Mouse (Mus musculus): ENCODE measurements around the gene Npm1. TPM values are rescaled to one million over a fixed set of nuclear protein-coding genes. Genes with fewer than 3 reads are reported as not detected.
A peak's percentile ranks its signal among the peaks of the same experiment; 100 is the strongest.

Npm1 gene
- polyA plus RNA-seq, 1 experiment from 2014 or later, result 542 TPM

DNA sequence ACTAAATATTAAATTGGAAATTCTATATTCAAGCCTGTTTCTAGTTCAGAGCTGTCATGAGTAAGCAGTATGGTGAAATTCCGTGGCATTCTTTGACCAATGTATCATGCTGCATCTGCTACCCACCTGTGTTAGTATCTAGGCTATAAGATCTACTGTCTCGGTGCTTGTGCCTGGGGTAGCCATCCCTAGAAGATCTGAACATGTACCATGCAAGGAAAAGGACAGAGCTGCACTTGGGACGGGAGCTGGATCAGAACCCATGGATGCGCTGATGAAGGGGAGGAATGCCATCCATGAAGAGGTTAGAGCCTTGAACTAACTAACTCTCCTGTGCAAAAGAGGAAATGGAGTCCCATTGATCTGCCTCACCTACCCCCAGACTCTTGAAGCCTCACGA lies 24.3 kb downstream of the Npm1 start:
- peaks cover 9% of the 10 kb centered on the region for H3K4me1 ChIP-seq (replicated peaks)
- no peaks in the 10 kb centered on the region for H3K9me3 ChIP-seq
- no peak for ATAC-seq (ENCODE audit: low FRiP score)
- no peak overlapping the region for H3K9ac ChIP-seq
- WGBS, result 93% methylated on average over 5 of the region's 5 CpGs
- no peaks in the 10 kb centered on the region for H3K36me3 ChIP-seq
- no peak overlapping the region for H3K4me2 ChIP-seq
- H3K4me3 ChIP-seq, result no peak overlapping the region
- H3K27ac ChIP-seq, result no peak overlapping the region
- peaks cover 23% of the 10 kb centered on the region for H3K27me3 ChIP-seq

DNA sequence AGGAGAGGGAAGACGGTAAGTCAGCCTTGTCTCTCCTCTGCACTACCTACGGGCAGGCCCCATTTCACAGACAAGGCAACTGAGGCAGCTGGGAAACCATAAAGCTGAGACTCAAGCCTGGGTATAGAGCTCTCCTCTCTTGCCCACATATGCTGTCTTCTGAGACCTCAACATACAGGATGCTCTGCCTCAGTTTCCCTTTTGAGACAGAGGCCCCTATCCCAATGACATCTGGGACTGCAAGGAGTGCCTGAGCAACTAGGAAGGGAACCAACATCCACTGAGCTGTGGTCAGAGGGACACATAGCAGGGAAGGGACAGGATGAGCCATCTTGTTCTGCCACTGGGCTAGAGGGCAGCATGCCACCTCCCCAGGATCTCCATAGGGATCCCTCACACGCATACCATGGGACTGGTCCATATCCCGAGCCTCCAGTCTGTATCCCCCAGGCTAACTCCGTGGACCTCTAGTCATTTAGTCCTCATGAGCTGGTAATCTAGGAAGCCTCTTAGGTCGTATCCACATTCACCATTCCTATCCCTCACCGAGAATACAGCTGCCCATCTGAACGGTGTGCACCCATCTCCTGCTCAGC lies 28.5 kb downstream of the Npm1 start:
- 87% methylated on average over 8 of the region's 8 CpGs for WGBS
- H3K4me3 ChIP-seq, result no peak overlapping the region
- 0 out of 2 replicates have a peak, but pooled peaks cover under 1% of the 10 kb centered on the region for H3K27me3 ChIP-seq
- no peak overlapping the region for H3K9ac ChIP-seq
- H3K4me2 ChIP-seq, result no peak overlapping the region
- ATAC-seq (ENCODE audit: low FRiP score), result no peak
- H3K9me3 ChIP-seq, result no peaks in the 10 kb centered on the region
- H3K36me3 ChIP-seq, result no peaks in the 10 kb centered on the region
- H3K27ac ChIP-seq, result no peak overlapping the region
- peaks cover 21% of the 10 kb centered on the region for H3K4me1 ChIP-seq (replicated peaks)

DNA sequence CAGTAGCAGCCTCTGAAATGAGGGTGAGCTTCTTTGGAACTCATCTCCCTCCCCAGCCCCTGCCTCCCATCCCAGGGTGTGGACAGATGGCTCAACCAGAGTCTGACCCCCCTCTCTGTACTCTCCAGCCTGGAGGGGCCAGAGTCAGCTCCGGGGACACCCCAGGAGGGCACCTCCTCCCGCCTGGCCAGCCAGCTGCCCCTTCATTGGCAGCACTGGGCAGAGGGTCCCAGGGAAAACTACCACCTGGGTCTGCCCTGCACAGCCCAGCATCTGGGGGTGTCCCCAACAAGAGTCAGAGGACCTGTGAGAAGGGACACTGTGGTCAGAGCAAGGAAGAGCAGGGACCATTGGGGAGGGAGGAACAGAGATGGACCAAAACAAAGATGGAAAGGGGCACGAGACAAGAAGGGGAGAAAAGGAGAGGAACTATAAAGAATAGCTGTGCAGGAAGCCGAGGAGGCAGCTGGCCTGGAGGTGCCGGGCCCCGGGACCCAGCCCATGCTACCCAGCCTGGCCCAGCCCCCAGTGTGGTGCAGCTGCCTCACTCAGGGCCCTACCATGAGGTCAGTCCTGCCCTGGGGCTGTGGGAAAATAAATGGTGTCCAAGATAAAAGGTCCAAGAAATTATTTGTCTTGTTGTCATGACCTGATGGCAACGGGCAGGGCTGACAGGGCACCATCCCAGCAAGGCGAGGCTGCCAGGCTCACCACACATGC lies 30.2 kb downstream of the Npm1 start:
- Histone ChIP-seq H3K9me3 (no peaks in the 10 kb centered on the region), H3K9ac (no peak overlapping the region), H3K4me2 (no peak overlapping the region), H3K27ac (no peak overlapping the region), H3K4me1 (replicated peaks) (peaks cover 21% of the 10 kb centered on the region), H3K36me3 (no peaks in the 10 kb centered on the region), H3K4me3 (no peak overlapping the region), H3K27me3 (no peaks in the 10 kb centered on the region)
- 33% methylated on average over 8 of the region's 8 CpGs for WGBS
- ATAC-seq (ENCODE audit: low FRiP score), result peak; percentile 27; the same call in 1 of the 2 replicates

DNA sequence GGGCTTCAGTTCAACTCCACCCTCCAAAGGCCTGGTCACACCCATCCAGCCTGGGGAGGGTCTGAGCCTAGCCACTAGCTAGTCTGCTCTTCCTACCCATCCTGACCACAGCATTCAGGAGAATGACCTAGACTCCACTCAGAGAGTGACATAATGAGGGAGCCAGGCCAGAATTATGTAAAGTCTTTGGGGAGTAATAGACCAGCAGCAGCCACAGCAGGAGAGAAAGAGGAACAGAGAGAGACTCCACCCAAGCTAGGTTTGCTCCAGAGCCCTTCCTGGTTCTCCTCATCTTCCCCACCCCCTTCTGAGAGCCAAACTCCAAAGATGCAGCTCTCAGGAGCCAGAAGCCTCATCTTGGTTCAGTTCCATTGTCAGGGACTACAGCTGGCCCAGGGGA lies 35.9 kb downstream of the Npm1 start:
- no peak overlapping the region for H3K9ac ChIP-seq
- no peaks in the 10 kb centered on the region for H3K36me3 ChIP-seq
- H3K27ac ChIP-seq, result no peak overlapping the region
- H3K4me2 ChIP-seq, result no peak overlapping the region
- H3K4me1 ChIP-seq (replicated peaks), result peaks cover 12% of the 10 kb centered on the region
- no peaks in the 10 kb centered on the region for H3K9me3 ChIP-seq
- no peak for ATAC-seq (ENCODE audit: low FRiP score)
- no peak overlapping the region for H3K4me3 ChIP-seq
- 0 out of 2 replicates have a peak, but pooled peaks cover 8% of the 10 kb centered on the region for H3K27me3 ChIP-seq

DNA sequence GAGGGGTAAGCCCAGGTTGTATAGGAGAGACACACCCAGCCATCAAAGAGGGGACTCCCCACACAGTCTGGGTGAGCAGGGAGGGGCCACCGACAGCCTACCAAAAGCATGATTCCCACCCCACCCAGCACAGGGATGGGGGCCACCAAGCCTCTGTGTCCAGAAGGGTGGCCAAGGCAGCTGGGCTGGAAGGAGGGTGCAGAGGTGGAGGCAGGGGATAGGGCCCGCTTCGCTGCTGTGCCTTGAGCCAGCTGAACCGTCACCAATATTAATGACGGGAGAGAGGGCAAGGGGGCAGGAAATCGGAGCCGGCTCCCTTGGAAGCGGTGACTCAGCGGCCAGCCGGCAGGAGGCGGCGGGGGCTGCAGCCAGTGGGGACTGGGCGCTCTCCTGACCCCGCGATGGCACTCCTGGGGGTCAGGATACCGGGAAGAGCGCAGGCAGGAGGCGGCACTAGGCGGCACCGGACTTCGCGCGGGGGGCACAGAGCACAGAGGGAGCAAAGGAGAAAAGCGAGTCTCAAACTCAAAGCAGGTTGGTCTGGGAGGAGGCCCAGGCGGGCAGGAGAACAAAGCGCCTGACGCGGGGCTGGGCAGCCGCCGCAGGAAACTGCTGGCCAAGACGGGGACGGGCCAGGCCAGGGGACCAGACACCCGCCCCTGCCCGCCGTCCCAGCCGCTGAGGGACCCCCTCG lies 40.3 kb downstream of the Npm1 start:
- H3K4me3 ChIP-seq, result peak overlapping the region; percentile 31
- H3K4me2 ChIP-seq, result peak overlapping the region; percentile 55
- peaks cover 4% of the 10 kb centered on the region; the same call in 1 of the 2 replicates for H3K36me3 ChIP-seq
- peaks cover 8% of the 10 kb centered on the region for H3K4me1 ChIP-seq (replicated peaks)
- H3K9me3 ChIP-seq, result no peaks in the 10 kb centered on the region
- H3K27ac ChIP-seq, result no peak overlapping the region
- 2% methylated on average over 37 of the region's 37 CpGs for WGBS
- peak; percentile 49 for ATAC-seq (ENCODE audit: low FRiP score)
- H3K9ac ChIP-seq, result peak overlapping the region; percentile 61
- 0 out of 2 replicates have a peak, but pooled peaks cover 10% of the 10 kb centered on the region for H3K27me3 ChIP-seq

DNA sequence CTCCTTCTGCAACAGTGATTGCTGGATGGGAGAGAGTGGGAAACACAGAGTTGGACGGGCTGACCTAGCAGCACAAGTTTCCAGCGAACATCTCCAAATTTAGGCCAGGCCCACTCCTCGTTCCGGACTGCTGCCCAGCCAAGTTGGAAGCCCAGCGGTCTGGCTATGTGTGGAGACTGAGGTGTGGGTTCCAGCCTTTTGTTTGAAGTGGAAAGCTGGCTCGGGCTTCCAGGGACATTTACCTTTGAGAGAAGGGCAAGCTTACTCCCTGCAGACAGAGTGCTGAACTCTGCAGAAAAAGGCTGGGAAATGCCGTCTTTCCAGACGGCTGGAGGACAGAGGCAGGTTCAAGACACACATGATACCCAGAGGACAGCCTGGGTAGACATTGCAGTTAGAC lies 43.5 kb downstream of the Npm1 start:
- ATAC-seq (ENCODE audit: low FRiP score), result no peak
- 0 out of 2 replicates have a peak, but pooled peaks cover 7% of the 10 kb centered on the region for H3K27me3 ChIP-seq
- no peak overlapping the region for H3K4me3 ChIP-seq
- H3K4me2 ChIP-seq, result no peak overlapping the region
- no peak overlapping the region for H3K9ac ChIP-seq
- H3K27ac ChIP-seq, result no peak overlapping the region
- peaks cover 8% of the 10 kb centered on the region for H3K4me1 ChIP-seq (replicated peaks)
- H3K9me3 ChIP-seq, result no peaks in the 10 kb centered on the region
- WGBS, result 75% methylated on average over 8 of the region's 8 CpGs
- H3K36me3 ChIP-seq, result peaks cover 9% of the 10 kb centered on the region

DNA sequence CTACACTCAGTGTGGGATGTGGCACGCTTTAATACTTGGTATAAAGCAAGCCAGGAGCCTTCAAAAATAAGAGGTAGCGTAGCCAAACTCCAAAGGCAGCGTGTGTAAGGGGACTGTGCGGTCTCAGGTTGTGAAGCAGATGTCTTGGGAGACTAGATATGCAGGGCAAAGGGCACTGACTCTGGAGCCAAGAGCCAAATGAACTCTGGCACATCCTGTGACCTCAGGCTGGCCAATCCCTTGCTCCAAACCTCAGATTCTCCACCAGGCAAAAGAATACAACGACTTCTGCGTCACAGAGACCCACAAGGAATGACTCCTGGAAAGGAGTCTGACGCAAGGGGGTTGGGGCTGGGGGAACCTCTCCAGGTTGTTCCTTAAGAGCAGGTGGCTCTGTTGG lies 43.9 kb downstream of the Npm1 start:
- WGBS, result 87% methylated on average over 7 of the region's 7 CpGs
- H3K27me3 ChIP-seq, result 0 out of 2 replicates have a peak, but pooled peaks cover 5% of the 10 kb centered on the region
- no peak overlapping the region for H3K4me3 ChIP-seq
- H3K36me3 ChIP-seq, result peaks cover 9% of the 10 kb centered on the region
- H3K27ac ChIP-seq, result no peak overlapping the region
- H3K4me2 ChIP-seq, result no peak overlapping the region
- H3K9me3 ChIP-seq, result no peaks in the 10 kb centered on the region
- H3K9ac ChIP-seq, result no peak overlapping the region
- no peak for ATAC-seq (ENCODE audit: low FRiP score)
- H3K4me1 ChIP-seq (replicated peaks), result peaks cover 8% of the 10 kb centered on the region

DNA sequence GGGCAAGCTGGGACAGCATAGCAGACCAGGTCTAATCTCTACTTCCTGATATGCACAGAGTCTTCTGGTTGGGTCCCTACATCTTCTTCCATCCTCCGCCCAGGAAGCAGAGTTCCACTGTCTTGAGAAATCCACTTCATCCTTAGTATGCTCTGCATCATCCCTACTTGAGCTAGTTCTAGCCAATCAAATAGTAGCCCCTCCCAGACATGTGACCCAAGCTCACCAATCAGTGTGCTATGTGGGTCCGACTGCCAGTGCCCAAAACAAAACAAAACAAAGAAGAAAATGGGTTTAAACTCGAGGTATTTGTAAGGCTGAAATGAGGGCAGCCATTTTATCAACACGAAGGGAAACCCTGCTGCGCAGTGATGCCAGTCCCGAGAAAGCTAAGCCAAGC lies 44.5 kb downstream of the Npm1 start:
- Histone ChIP-seq H3K4me2 (no peak overlapping the region), H3K36me3 (peaks cover 9% of the 10 kb centered on the region), H3K27ac (no peak overlapping the region), H3K4me1 (replicated peaks) (peaks cover 8% of the 10 kb centered on the region), H3K9me3 (no peaks in the 10 kb centered on the region), H3K4me3 (no peak overlapping the region), H3K27me3 (0 out of 2 replicates have a peak, but pooled peaks cover 2% of the 10 kb centered on the region), H3K9ac (no peak overlapping the region)
- 77% methylated on average over 6 of the region's 6 CpGs for WGBS
- no peak for ATAC-seq (ENCODE audit: low FRiP score)

DNA sequence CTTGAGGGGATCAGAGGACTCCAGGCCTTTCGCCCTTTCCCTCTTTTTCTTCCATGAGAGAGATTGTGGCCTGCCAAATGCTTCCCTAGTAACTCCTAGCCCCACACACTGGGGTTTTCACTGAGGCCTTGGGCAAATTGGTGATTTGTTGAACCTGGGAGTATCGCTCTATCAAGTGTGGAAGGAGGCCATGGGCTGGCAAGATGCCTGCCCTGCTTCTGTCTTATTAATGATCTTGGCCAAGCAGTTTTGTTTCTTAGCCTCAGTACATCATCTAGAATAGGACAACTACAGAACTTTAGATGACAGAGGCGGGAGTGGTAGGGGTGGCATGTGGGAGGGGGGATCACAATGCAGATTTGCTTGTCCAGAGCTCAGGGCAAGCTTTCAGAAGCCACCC lies 47.2 kb downstream of the Npm1 start:
- no peak overlapping the region for H3K9ac ChIP-seq
- WGBS, result 88% methylated on average over 3 of the region's 3 CpGs
- no peak overlapping the region for H3K4me2 ChIP-seq
- no peak for ATAC-seq (ENCODE audit: low FRiP score)
- no peaks in the 10 kb centered on the region for H3K4me1 ChIP-seq (replicated peaks)
- no peaks in the 10 kb centered on the region for H3K27me3 ChIP-seq
- peaks cover 9% of the 10 kb centered on the region for H3K36me3 ChIP-seq
- no peak overlapping the region for H3K27ac ChIP-seq
- H3K9me3 ChIP-seq, result no peaks in the 10 kb centered on the region
- no peak overlapping the region for H3K4me3 ChIP-seq

DNA sequence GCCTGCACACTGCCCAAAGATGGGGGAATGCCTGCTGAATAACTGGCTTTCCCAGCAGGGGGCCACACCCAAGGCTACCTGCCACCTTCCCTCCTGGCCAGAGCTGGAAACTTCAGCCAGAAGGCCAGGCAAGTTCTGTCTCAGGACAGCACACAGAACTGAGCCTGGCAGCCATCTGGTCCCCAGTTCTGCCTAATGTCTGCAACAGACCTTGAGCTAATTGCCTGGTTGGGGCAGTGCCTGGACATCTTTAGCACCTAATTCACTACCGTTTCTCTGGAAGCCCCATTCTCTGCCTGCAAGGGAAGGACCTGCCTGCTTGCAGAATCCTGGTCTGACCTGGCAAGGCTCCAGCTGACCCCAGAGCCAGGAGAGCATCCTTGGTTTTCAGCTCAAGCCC lies 50.6 kb downstream of the Npm1 start:
- Histone ChIP-seq H3K9me3 (no peaks in the 10 kb centered on the region), H3K36me3 (peaks cover 3% of the 10 kb centered on the region), H3K27ac (no peak overlapping the region), H3K4me2 (no peak overlapping the region), H3K9ac (no peak overlapping the region), H3K4me1 (replicated peaks) (no peaks in the 10 kb centered on the region), H3K27me3 (0 out of 2 replicates have a peak, but pooled peaks cover 4% of the 10 kb centered on the region), H3K4me3 (no peak overlapping the region)
- 32% methylated on average over 1 of the region's 1 CpGs for WGBS
- ATAC-seq (ENCODE audit: low FRiP score), result no peak

DNA sequence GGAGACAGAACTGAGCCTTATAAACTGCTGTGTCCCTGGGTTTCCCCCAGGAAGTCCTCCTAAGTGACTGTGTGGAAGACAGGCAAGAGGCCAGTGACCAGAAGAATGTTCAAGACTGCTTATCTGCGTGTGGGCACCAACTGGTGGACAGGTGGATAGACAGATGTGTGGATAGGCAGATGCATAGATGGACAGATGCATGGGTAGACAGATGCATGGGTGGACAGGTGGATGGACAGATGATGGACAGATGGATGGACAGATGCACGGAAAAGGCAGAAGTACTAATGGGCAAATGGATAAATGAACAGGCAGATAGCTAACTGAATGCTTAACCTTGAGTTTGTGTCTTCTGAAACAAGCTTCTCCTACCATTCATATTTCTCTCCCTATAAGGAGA lies 52.9 kb downstream of the Npm1 start:
- H3K4me2 ChIP-seq, result no peak overlapping the region
- H3K27ac ChIP-seq, result no peak overlapping the region
- no peaks in the 10 kb centered on the region for H3K36me3 ChIP-seq
- WGBS, result 87% methylated on average over 2 of the region's 2 CpGs
- no peaks in the 10 kb centered on the region for H3K9me3 ChIP-seq
- no peak for ATAC-seq (ENCODE audit: low FRiP score)
- 0 out of 2 replicates have a peak, but pooled peaks cover 4% of the 10 kb centered on the region for H3K27me3 ChIP-seq
- H3K9ac ChIP-seq, result no peak overlapping the region
- H3K4me3 ChIP-seq, result no peak overlapping the region
- 0 out of 2 replicates have a peak, but pooled peaks cover 2% of the 10 kb centered on the region for H3K4me1 ChIP-seq (replicated peaks)

DNA sequence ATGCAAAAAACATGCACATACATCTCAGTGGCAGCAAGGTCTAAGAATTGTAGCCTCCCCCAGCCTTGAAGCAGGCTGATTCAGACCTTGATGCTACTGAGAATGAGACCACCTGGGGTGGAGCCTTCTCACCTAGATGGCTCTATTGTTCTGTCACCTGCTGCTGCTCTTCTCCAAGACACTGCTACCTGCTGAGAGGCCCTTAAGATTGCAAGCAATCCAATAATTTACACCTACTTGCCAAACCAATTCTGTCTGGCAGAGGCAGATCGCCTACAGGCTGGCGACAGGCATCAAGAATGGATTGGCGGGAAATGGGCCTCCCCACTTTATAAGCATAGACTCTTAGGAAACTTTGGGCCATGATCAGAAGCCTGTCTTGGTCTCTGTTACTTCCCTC lies 55.5 kb downstream of the Npm1 start:
- Histone ChIP-seq H3K4me1 (replicated peaks) (0 out of 2 replicates have a peak, but pooled peaks cover 5% of the 10 kb centered on the region), H3K36me3 (no peaks in the 10 kb centered on the region), H3K27me3 (0 out of 2 replicates have a peak, but pooled peaks cover 4% of the 10 kb centered on the region), H3K4me2 (no peak overlapping the region), H3K4me3 (no peak overlapping the region), H3K9me3 (no peaks in the 10 kb centered on the region), H3K9ac (no peak overlapping the region), H3K27ac (no peak overlapping the region)
- no peak for ATAC-seq (ENCODE audit: low FRiP score)
- WGBS, result 43% methylated on average over 3 of the region's 3 CpGs
